Mouse (Mus musculus) kidney, adult 2 months (tissue): ENCODE data around the gene Pld5.

Experiments
- CTCF ChIP-seq: fragments of 200-500 bp; conservative IDR thresholded peaks from 2 replicates; pipeline ENCODE4 v1.5.1; 2011; ENCODE audit warnings: low read depth, mild to moderate bottlenecking, control low read depth, low read length, moderate library complexity, mixed read lengths; ENCODE audit not compliant: insufficient read depth, insufficient read length
- POLR2A ChIP-seq: fragments of 200-500 bp; IDR thresholded peaks from one replicate; pipeline ENCODE4 v1.6.1; 2011; ENCODE audit warnings: low read depth, low read length, control low read depth

GRCm38 (mm10) chr1:176000599-176000998 lies 274.5 kb downstream of the Pld5 start:
- TF ChIP-seq CTCF (no peak), POLR2A (no peak)
